Mouse (Mus musculus) limb, embryonic 13.5 days (tissue): ENCODE data around the gene Shroom3. TPM values are rescaled to one million over a fixed set of nuclear protein-coding genes. Genes with fewer than 3 reads are reported as not detected.

Experiments
- ATAC-seq: fragments of 200-750 bp; cut with Nextera tagmentation; 2 replicates; pipeline ENCODE4 v1.8.0; 2017; ENCODE audit warnings: low read depth, moderate number of reproducible peaks, moderate TSS enrichment; ENCODE audit not compliant: low FRiP score
- H3K27ac ChIP-seq: fragments of 300-500 bp; sonication (generic); 2 replicates; pipeline ENCODE4 v1.5.1; 2015; ENCODE audit warnings: inconsistent platforms, mild to moderate bottlenecking, moderate library complexity
- H3K27me3 ChIP-seq: fragments of 300-500 bp; sonication (generic); 2 replicates; pipeline ENCODE4 v1.6.1; 2015; ENCODE audit warnings: mild to moderate bottlenecking, inconsistent platforms
- H3K36me3 ChIP-seq: fragments of 300-500 bp; sonication (generic); 2 replicates; pipeline ENCODE4 v1.6.1; 2015; ENCODE audit warnings: inconsistent platforms, mild to moderate bottlenecking, moderate library complexity
- H3K4me1 ChIP-seq: fragments of 300-500 bp; sonication (generic); 2 replicates; pipeline ENCODE4 v1.6.1; 2015; ENCODE audit warnings: inconsistent platforms
- H3K4me2 ChIP-seq: fragments of 300-500 bp; sonication (generic); replicated peaks from 2 replicates; pipeline ENCODE4 v1.6.1; 2015; ENCODE audit warnings: inconsistent platforms, mild to moderate bottlenecking, moderate library complexity
- H3K4me3 ChIP-seq: fragments of 300-500 bp; sonication (generic); 2 replicates; pipeline ENCODE4 v1.5.1; 2015; ENCODE audit warnings: moderate library complexity, mild to moderate bottlenecking, inconsistent platforms
- H3K9ac ChIP-seq: fragments of 300-500 bp; sonication (generic); 2 replicates; pipeline ENCODE4 v1.6.1; 2015; ENCODE audit warnings: mild to moderate bottlenecking, inconsistent platforms
- H3K9me3 ChIP-seq: fragments of 300-500 bp; sonication (generic); 2 replicates; pipeline ENCODE4 v1.6.1; 2016; ENCODE audit warnings: inconsistent platforms
- WGBS: fragments of 180-500 bp; shearing (Covaris S2); methylation state at CpG from one replicate; pipeline ENCODE4 v1.1.7; 2015; 5-methylcytosine and 5-hydroxymethylcytosine counted together
- polyA plus RNA-seq: library from polyadenylated mRNA; unstranded; fragments of >200 nt; fragmentation: Nextera tagmentation; extraction: Ambion mirVana; gene quantifications from 2 replicates; pipeline ENCODE4 v1.2.1, GENCODE M21; 2015

The Shroom3 gene
- polyA plus RNA-seq, 1 experiment from 2014 or later: 3.8 TPM

GRCm38 (mm10) chr5:92701750-92702149 lies 18.5 kb downstream of the Shroom3 start:
- no peak for ATAC-seq

GRCm38 (mm10) chr5:92703671-92704070 lies 20.4 kb downstream of the Shroom3 start:
- Histone ChIP-seq H3K27ac (no peak overlapping the region), H3K4me1 (peaks cover 6% of the 10 kb centered on the region; the same call in 1 of the 2 replicates), H3K9me3 (no peaks in the 10 kb centered on the region), H3K4me3 (no peak overlapping the region), H3K27me3 (no peaks in the 10 kb centered on the region), H3K9ac (no peak overlapping the region), H3K36me3 (no peaks in the 10 kb centered on the region), H3K4me2 (no peak overlapping the region)
- no peak for ATAC-seq
- WGBS: 73% methylated on average over 8 of the region's 8 CpGs

More at GRCm38 (mm10) chr5:92701750-92702149, 18.5 kb downstream of the Shroom3 start:
- peaks cover 14% of the 10 kb centered on the region for H3K4me1 ChIP-seq
- no peak overlapping the region for H3K27ac ChIP-seq
- no peaks in the 10 kb centered on the region for H3K27me3 ChIP-seq
- H3K9me3 ChIP-seq: no peaks in the 10 kb centered on the region
- H3K4me2 ChIP-seq: no peak overlapping the region
- WGBS: 54% methylated on average over 11 of the region's 11 CpGs
- no peak overlapping the region for H3K9ac ChIP-seq
- no peak overlapping the region for H3K4me3 ChIP-seq
- H3K36me3 ChIP-seq: no peaks in the 10 kb centered on the region

- no peak overlapping the region for H3K4me3 ChIP-seq
- H3K36me3 ChIP-seq: no peaks in the 10 kb centered on the region
- 74% methylated on average over 7 of the region's 7 CpGs for WGBS
- no peaks in the 10 kb centered on the region for H3K9me3 ChIP-seq
- H3K4me1 ChIP-seq: peaks cover 31% of the 10 kb centered on the region
- no peaks in the 10 kb centered on the region for H3K27me3 ChIP-seq
- no peak overlapping the region for H3K9ac ChIP-seq
- no peak overlapping the region for H3K4me2 ChIP-seq
- no peak for ATAC-seq
- H3K27ac ChIP-seq: no peak overlapping the region
Observed at GRCm38 (mm10) chr5:92707921-92708491, 24.8 kb downstream of the Shroom3 start.

- no peaks in the 10 kb centered on the region for H3K9me3 ChIP-seq
- H3K4me2 ChIP-seq: 0 out of 2 replicates have a peak overlapping the region, but pooled peaks have one; percentile 3
- H3K9ac ChIP-seq: no peak overlapping the region
- no peaks in the 10 kb centered on the region for H3K36me3 ChIP-seq
- H3K4me1 ChIP-seq: peaks cover 32% of the 10 kb centered on the region
- H3K4me3 ChIP-seq: no peak overlapping the region
- WGBS: 37% methylated on average over 8 of the region's 8 CpGs
- H3K27me3 ChIP-seq: no peaks in the 10 kb centered on the region
- H3K27ac ChIP-seq: peak overlapping the region; percentile 67; the same call in 1 of the 2 replicates
- peak; percentile 83; the same call in 1 of the 2 replicates for ATAC-seq
Observed at GRCm38 (mm10) chr5:92710779-92711178, 27.5 kb downstream of the Shroom3 start.

- H3K27ac ChIP-seq: peak overlapping the region; percentile 67; the same call in 1 of the 2 replicates
- peaks cover 32% of the 10 kb centered on the region for H3K4me1 ChIP-seq
- 43% methylated on average over 5 of the region's 5 CpGs for WGBS
- H3K4me2 ChIP-seq: no peak overlapping the region
- no peak overlapping the region for H3K4me3 ChIP-seq
- no peaks in the 10 kb centered on the region for H3K9me3 ChIP-seq
- no peak overlapping the region for H3K9ac ChIP-seq
- H3K36me3 ChIP-seq: no peaks in the 10 kb centered on the region
- H3K27me3 ChIP-seq: no peaks in the 10 kb centered on the region
- peak; percentile 41; the same call in 1 of the 2 replicates for ATAC-seq
Observed at GRCm38 (mm10) chr5:92711666-92712290, 28.5 kb downstream of the Shroom3 start.

- no peak for ATAC-seq
- 76% methylated on average over 5 of the region's 5 CpGs for WGBS
Observed at GRCm38 (mm10) chr5:92712621-92713395, 29.6 kb downstream of the Shroom3 start.

GRCm38 (mm10) chr5:92714886-92715285 lies 31.7 kb downstream of the Shroom3 start:
- H3K27me3 ChIP-seq: no peaks in the 10 kb centered on the region
- WGBS: 91% methylated on average over 2 of the region's 2 CpGs
- H3K9ac ChIP-seq: no peak overlapping the region
- H3K27ac ChIP-seq: no peak overlapping the region
- no peak for ATAC-seq
- no peaks in the 10 kb centered on the region for H3K36me3 ChIP-seq
- H3K4me3 ChIP-seq: no peak overlapping the region
- no peaks in the 10 kb centered on the region for H3K9me3 ChIP-seq
- peaks cover 31% of the 10 kb centered on the region for H3K4me1 ChIP-seq
- H3K4me2 ChIP-seq: no peak overlapping the region

More at GRCm38 (mm10) chr5:92712621-92713395, 29.6 kb downstream of the Shroom3 start:
- H3K4me1 ChIP-seq: peaks cover 32% of the 10 kb centered on the region
- H3K4me2 ChIP-seq: no peak overlapping the region
- no peak overlapping the region for H3K9ac ChIP-seq
- H3K4me3 ChIP-seq: no peak overlapping the region
- H3K36me3 ChIP-seq: no peaks in the 10 kb centered on the region
- H3K9me3 ChIP-seq: no peaks in the 10 kb centered on the region
- H3K27me3 ChIP-seq: no peaks in the 10 kb centered on the region
- H3K27ac ChIP-seq: no peak overlapping the region; the same call in 1 of the 2 replicates

- 72% methylated on average over 11 of the region's 11 CpGs for WGBS
- Histone ChIP-seq H3K4me2 (no peak overlapping the region), H3K27ac (no peak overlapping the region), H3K9me3 (no peaks in the 10 kb centered on the region), H3K27me3 (no peaks in the 10 kb centered on the region), H3K4me3 (no peak overlapping the region), H3K4me1 (peaks cover 27% of the 10 kb centered on the region), H3K36me3 (no peaks in the 10 kb centered on the region), H3K9ac (no peak overlapping the region)
- ATAC-seq: no peak
Observed at GRCm38 (mm10) chr5:92715319-92715718, 32.1 kb downstream of the Shroom3 start.

GRCm38 (mm10) chr5:92715890-92716289 lies 32.7 kb downstream of the Shroom3 start:
- Histone ChIP-seq H3K27ac (no peak overlapping the region), H3K4me1 (peaks cover 22% of the 10 kb centered on the region), H3K9ac (no peak overlapping the region), H3K9me3 (no peaks in the 10 kb centered on the region), H3K4me3 (no peak overlapping the region), H3K4me2 (no peak overlapping the region), H3K27me3 (no peaks in the 10 kb centered on the region), H3K36me3 (no peaks in the 10 kb centered on the region)
- no peak for ATAC-seq
- 67% methylated on average over 2 of the region's 2 CpGs for WGBS

- Histone ChIP-seq H3K9ac (no peak overlapping the region), H3K4me1 (peaks cover 3% of the 10 kb centered on the region; the same call in 1 of the 2 replicates), H3K36me3 (no peaks in the 10 kb centered on the region), H3K9me3 (no peaks in the 10 kb centered on the region), H3K4me2 (no peak overlapping the region), H3K27me3 (no peaks in the 10 kb centered on the region), H3K27ac (no peak overlapping the region), H3K4me3 (no peak overlapping the region)
- 66% methylated on average over 3 of the region's 3 CpGs for WGBS
- no peak for ATAC-seq
Observed at GRCm38 (mm10) chr5:92717666-92718360, 34.6 kb downstream of the Shroom3 start.

- WGBS: 72% methylated on average over 3 of the region's 3 CpGs
- H3K9ac ChIP-seq: no peak overlapping the region
- no peak for ATAC-seq
Observed at GRCm38 (mm10) chr5:92718856-92719255, 35.6 kb downstream of the Shroom3 start.

GRCm38 (mm10) chr5:92721610-92722009 lies 38.4 kb downstream of the Shroom3 start:
- Histone ChIP-seq H3K27me3 (no peaks in the 10 kb centered on the region), H3K4me2 (no peak overlapping the region), H3K4me1 (no peaks in the 10 kb centered on the region), H3K36me3 (no peaks in the 10 kb centered on the region), H3K9me3 (no peaks in the 10 kb centered on the region), H3K9ac (no peak overlapping the region), H3K27ac (no peak overlapping the region), H3K4me3 (no peak overlapping the region)
- 86% methylated on average over 8 of the region's 8 CpGs for WGBS
- no peak for ATAC-seq

More at GRCm38 (mm10) chr5:92718856-92719255, 35.6 kb downstream of the Shroom3 start:
- Histone ChIP-seq H3K4me2 (no peak overlapping the region), H3K27me3 (no peaks in the 10 kb centered on the region), H3K9me3 (no peaks in the 10 kb centered on the region), H3K27ac (no peak overlapping the region), H3K4me1 (no peaks in the 10 kb centered on the region), H3K4me3 (no peak overlapping the region), H3K36me3 (no peaks in the 10 kb centered on the region)
